Mouse (Mus musculus): ENCODE results near the gene Dis3l2.

DNA sequence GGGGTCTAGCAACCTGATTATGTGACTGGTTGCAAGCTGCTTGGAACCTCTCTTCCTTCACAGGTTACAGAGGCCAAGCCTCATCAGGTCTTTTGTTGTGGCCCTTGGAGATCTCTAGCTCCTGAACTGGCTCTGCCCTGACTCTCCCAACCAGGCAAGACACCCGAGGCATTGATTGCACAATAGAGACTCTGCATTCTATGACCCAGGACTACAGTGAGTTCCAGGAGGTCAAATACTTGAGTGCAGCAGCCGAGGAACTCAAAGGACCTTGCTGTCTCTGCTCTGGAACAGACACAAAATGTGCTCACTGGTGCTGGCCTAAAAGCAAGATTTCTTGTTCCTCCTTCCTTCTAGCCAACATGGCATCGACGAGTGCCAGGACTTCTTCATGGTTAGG is 382.6 kb downstream of the Dis3l2 start:
- TF ChIP-seq CTCF (IDR thresholded peaks at IDR 0.05; ENCODE audit: borderline replicate concordance, insufficient read depth, low read depth, low read length) (no peak), POLR2A (IDR thresholded peaks at IDR 0.05; ENCODE audit: borderline replicate concordance, insufficient read depth, low read length) (no peak)

Measured in cerebellum, adult 2 months (tissue).